Mouse (Mus musculus) liver, postnatal 0 days (tissue): ENCODE results near the gene Lst1. TPM values are rescaled to one million over a fixed set of nuclear protein-coding genes. Genes with fewer than 3 reads are reported as not detected.

Experiments
- ATAC-seq: fragments of 200-750 bp; cut with Nextera tagmentation; 2 replicates; pipeline ENCODE4 v1.8.0; 2017; ENCODE audit warnings: mild to moderate bottlenecking, moderate library complexity
- DNase-seq: peaks from one replicate; pipeline ENCODE4 v3.0.0-alpha.2; 2016
- H3K27ac ChIP-seq: fragments of 300-500 bp; sonication (generic); 2 replicates; pipeline ENCODE4 v1.5.1; 2014; ENCODE audit warnings: antibody characterized with exemption, moderate library complexity, mild to moderate bottlenecking, low read depth
- H3K27me3 ChIP-seq: fragments of 300-500 bp; sonication (generic); 2 replicates; pipeline ENCODE4 v1.6.1; 2014; ENCODE audit warnings: low read length, control low read depth, mixed read lengths; ENCODE audit not compliant: insufficient read depth
- H3K36me3 ChIP-seq: fragments of 300-500 bp; sonication (generic); replicated peaks from 2 replicates; pipeline ENCODE4 v1.6.1; 2014; ENCODE audit warnings: mild to moderate bottlenecking, control low read depth, low read length, moderate library complexity, mixed read lengths; ENCODE audit not compliant: insufficient read depth
- H3K4me1 ChIP-seq: fragments of 300-500 bp; sonication (generic); 2 replicates; pipeline ENCODE4 v1.6.1; 2014; ENCODE audit warnings: antibody characterized with exemption, mild to moderate bottlenecking, control low read depth; ENCODE audit not compliant: insufficient read depth
- H3K4me2 ChIP-seq: fragments of 300-500 bp; sonication (generic); 2 replicates; pipeline ENCODE4 v1.6.1; 2014; ENCODE audit warnings: low read depth, mild to moderate bottlenecking, low read length, moderate library complexity, mixed read lengths
- H3K4me3 ChIP-seq: fragments of 300-500 bp; sonication (generic); 2 replicates; pipeline ENCODE4 v1.5.1; 2014; ENCODE audit warnings: low read depth, low read length
- H3K9ac ChIP-seq: fragments of 300-500 bp; sonication (generic); replicated peaks from 2 replicates; pipeline ENCODE4 v1.6.1; 2014; ENCODE audit warnings: mild to moderate bottlenecking, moderate library complexity
- H3K9me3 ChIP-seq: fragments of 300-500 bp; sonication (generic); 2 replicates; pipeline ENCODE4 v1.6.1; 2016; ENCODE audit warnings: mild to moderate bottlenecking, control low read depth, low read length, mixed read lengths
- CTCF ChIP-seq: sonication (generic); IDR thresholded peaks from 2 replicates; pipeline ENCODE4 v1.5.1; 2016; ENCODE audit warnings: antibody characterized with exemption, low read depth
- EP300 ChIP-seq: IDR thresholded peaks from 2 replicates; pipeline ENCODE4 v1.6.1; 2016; ENCODE audit warnings: antibody characterized with exemption, low read depth, mild to moderate bottlenecking
- WGBS: fragments of 180-500 bp; shearing (Covaris S2); extraction: QIAGEN DNeasy Blood & Tissue Kit; methylation state at CpG from one replicate; pipeline ENCODE4 v1.1.7; 2014; ENCODE audit not compliant: insufficient replicate concordance; 5-methylcytosine and 5-hydroxymethylcytosine counted together
- polyA plus RNA-seq: library from polyadenylated mRNA; unstranded; fragments of >200 nt; fragmentation: Nextera tagmentation; extraction: Ambion mirVana; gene quantifications from 2 replicates; pipeline ENCODE4 v1.2.1, GENCODE M21; 2015

Lst1 gene
- polyA plus RNA-seq, 1 experiment from 2014 or later, result 44.2 TPM

DNA sequence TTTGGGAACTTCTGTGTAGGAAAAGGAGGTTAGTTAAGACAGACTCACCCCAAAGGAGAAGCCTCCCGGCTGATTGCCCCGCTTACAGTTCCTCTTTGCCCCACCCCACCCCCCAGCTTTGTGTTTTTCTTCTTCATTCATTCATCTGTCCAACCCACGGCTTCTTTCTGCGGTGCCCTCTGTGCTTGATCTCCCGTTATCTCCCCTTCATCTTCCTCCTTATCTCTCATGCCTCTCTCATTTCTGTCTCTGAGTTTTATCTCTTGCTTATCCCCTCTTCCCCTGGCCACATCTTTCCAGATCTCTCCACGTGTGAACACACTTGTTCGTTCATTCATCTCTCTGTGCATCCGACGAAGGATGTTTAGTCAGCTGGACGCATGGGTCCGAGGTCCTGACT lies 12.9 kb upstream of the Lst1 start:
- Histone ChIP-seq H3K27ac (peak overlapping the region; percentile 75), H3K4me2 (peak overlapping the region; percentile 62), H3K9ac (peak overlapping the region; percentile 40), H3K36me3 (no peaks in the 10 kb centered on the region; the same call in 1 of the 2 replicates), H3K4me1 (peaks cover 8% of the 10 kb centered on the region), H3K27me3 (peaks cover 29% of the 10 kb centered on the region; the same call in 1 of the 2 replicates), H3K9me3 (no peaks in the 10 kb centered on the region), H3K4me3 (peak overlapping the region; percentile 48)
- no peak for ATAC-seq
- no peak for DNase-seq
- WGBS, result 20% methylated on average over 11 of the region's 11 CpGs
- TF ChIP-seq CTCF (no peak), EP300 (no peak)

DNA sequence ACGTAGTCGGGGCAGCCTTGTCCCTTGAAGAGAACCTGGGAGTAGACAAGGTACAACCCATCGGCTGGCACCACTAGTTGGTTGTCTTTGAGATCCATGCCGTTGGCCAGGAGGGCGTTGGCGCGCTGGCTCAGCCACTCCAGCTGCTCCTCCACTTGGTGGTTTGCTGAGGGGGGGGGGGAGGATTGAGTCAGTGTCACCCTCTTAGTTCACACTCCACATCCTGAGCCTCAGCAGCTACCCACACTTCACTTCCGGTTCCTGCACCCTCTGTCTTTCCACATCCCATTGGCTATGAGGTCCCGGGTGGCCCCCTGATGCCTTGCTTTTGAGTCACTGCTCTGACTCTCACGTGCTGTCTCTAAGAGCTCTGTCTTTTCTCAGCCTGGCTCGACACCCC lies 12.2 kb upstream of the Lst1 start:
- peak overlapping the region; percentile 75 for H3K27ac ChIP-seq
- H3K9ac ChIP-seq, result peak overlapping the region; percentile 30; the same call in 1 of the 2 replicates
- H3K4me1 ChIP-seq, result peaks cover 8% of the 10 kb centered on the region
- no peaks in the 10 kb centered on the region; the same call in 1 of the 2 replicates for H3K36me3 ChIP-seq
- H3K9me3 ChIP-seq, result no peaks in the 10 kb centered on the region
- TF ChIP-seq CTCF, result no peak
- TF ChIP-seq EP300, result no peak
- ATAC-seq (peak; percentile 66), DNase-seq (peak; percentile 69)
- 31% methylated on average over 11 of the region's 11 CpGs for WGBS
- peak overlapping the region; percentile 48 for H3K4me3 ChIP-seq
- H3K4me2 ChIP-seq, result peak overlapping the region; percentile 62
- H3K27me3 ChIP-seq, result peaks cover 31% of the 10 kb centered on the region; the same call in 1 of the 2 replicates

DNA sequence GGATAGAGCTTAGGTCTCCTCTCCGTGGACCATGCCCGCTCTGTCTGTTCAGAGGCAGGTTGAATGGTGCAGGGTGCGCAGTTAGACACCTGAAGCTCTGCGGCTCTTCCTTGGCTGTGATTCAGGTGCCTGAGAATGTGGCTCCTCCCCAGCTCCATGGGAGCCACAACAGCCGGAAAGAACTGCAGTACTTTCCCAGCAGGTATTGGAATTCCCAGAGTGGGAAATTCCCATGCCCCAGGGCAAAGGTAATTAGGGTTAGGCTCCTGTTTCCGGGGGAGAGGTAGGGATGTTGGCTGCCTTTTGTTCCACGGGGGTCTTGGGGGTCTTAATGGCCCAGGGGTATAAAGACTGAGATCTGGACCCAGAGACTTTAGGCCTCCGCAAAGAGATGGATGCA lies 10.7 kb upstream of the Lst1 start:
- Histone ChIP-seq H3K9ac (no peak overlapping the region), H3K36me3 (no peaks in the 10 kb centered on the region; the same call in 1 of the 2 replicates), H3K27ac (no peak overlapping the region), H3K4me1 (peaks cover 16% of the 10 kb centered on the region), H3K4me3 (no peak overlapping the region), H3K27me3 (peaks cover 34% of the 10 kb centered on the region), H3K4me2 (no peak overlapping the region), H3K9me3 (no peaks in the 10 kb centered on the region)
- ATAC-seq, result no peak
- TF ChIP-seq EP300 (no peak), CTCF (no peak)
- 60% methylated on average over 8 of the region's 8 CpGs for WGBS
- no peak for DNase-seq

DNA sequence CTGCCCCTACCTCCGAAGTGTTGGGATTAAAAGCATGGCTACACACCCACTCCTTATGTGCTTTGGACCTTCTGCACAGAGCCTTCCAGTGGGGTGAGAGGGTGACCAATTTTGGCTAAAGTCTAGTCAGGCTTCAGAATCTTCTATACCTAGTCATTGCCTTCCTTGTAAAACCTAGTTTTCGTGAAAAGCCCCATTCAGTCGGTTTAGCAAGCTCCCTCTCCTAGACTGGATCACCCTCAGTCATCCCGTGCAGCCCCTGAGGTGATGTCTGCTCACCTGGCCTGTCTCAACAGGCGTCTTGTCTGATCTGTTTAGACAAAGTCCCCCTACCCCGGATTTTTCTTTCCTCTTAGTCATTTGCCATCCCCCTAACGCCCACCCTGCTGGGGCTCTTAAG lies 9.8 kb upstream of the Lst1 start:
- Histone ChIP-seq H3K27me3 (peaks cover 26% of the 10 kb centered on the region), H3K4me2 (no peak overlapping the region), H3K36me3 (no peaks in the 10 kb centered on the region; the same call in 1 of the 2 replicates), H3K4me3 (no peak overlapping the region), H3K27ac (no peak overlapping the region), H3K4me1 (peaks cover 16% of the 10 kb centered on the region), H3K9ac (no peak overlapping the region), H3K9me3 (no peaks in the 10 kb centered on the region)
- DNase-seq (no peak), ATAC-seq (no peak)
- TF ChIP-seq EP300 (no peak), CTCF (no peak)
- WGBS, result 69% methylated on average over 7 of the region's 7 CpGs

DNA sequence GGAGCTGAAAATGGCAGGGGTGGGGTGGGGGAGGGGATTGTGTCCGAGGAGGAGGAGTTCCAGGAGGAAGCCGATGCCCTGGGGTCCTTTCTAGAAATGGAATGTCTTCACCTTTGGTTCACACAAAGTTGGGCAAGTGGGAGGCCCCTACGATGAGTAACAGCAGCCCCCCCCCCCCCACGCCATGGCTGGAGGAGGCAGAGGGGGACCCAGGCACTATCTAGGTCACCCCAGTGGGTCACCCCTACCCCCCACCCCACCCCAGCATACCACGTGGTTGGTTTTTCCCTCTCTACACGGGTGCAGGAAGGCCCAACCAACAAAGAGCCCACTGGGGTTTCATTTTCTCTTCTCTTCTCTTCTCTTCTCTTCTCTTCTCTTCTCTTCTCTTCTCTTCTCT lies 8.9 kb upstream of the Lst1 start:
- H3K9ac ChIP-seq, result no peak overlapping the region
- H3K9me3 ChIP-seq, result no peaks in the 10 kb centered on the region
- no peak for TF ChIP-seq EP300
- no peak for TF ChIP-seq CTCF
- peaks cover 23% of the 10 kb centered on the region for H3K27me3 ChIP-seq
- no peak overlapping the region for H3K4me3 ChIP-seq
- H3K27ac ChIP-seq, result no peak overlapping the region
- no peak overlapping the region for H3K4me2 ChIP-seq
- 24% methylated on average over 4 of the region's 6 CpGs for WGBS
- DNase-seq (no peak), ATAC-seq (no peak)
- no peaks in the 10 kb centered on the region; the same call in 1 of the 2 replicates for H3K36me3 ChIP-seq
- H3K4me1 ChIP-seq, result peaks cover 14% of the 10 kb centered on the region

DNA sequence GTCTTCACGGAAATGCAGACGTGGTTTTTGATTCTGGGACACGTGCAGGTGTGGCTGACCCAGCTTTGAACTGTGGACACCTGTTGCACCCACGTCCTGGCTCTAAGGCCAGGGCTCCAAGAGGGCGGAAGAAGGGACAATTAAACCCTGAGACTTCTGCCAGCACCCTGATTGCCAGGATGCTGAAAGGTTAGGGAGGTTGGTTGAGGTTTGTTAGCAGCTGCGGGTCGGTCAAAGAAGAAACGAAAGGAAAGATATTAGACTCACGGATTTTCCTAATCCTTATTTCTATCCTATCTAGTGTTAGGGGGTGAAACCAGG lies 8.0 kb upstream of the Lst1 start:
- Histone ChIP-seq H3K4me1 (peaks cover 16% of the 10 kb centered on the region), H3K4me3 (peak overlapping the region; percentile 44), H3K4me2 (peak overlapping the region; percentile 80), H3K36me3 (no peaks in the 10 kb centered on the region; the same call in 1 of the 2 replicates), H3K27ac (no peak overlapping the region), H3K27me3 (peaks cover 20% of the 10 kb centered on the region), H3K9ac (no peak overlapping the region), H3K9me3 (no peaks in the 10 kb centered on the region)
- ATAC-seq (no peak), DNase-seq (no peak)
- 38% methylated on average over 9 of the region's 9 CpGs for WGBS
- TF ChIP-seq EP300 (no peak), CTCF (no peak)
